ENCODE assay signal across 21 mouse cellular contexts in genomic region chr12:98307179-98307915, GRCm38 (mm10). TPM values are rescaled to one million over a fixed set of nuclear protein-coding genes. Genes with fewer than 3 reads are reported as not detected.
A peak's percentile ranks its signal among the peaks of the same experiment; 100 is the strongest.
DNase-seq lines count a peak whose midpoint lies in the region; ATAC-seq lines count a peak whose summit lies in the region.
"Had no signal": no experiment of that assay in that cellular context is flagged by ENCODE, and none has a peak within 500 bp of the region (broad histone marks: within the 10 kb centered on the region; RNA-seq: fewer than 3 reads in every experiment).

No protein-coding gene starts in this region.

- DNase-seq in frontal cortex, postnatal 14 days (ENCODE audit: low spot score in 2 of 2), result no peak
- DNase-seq in right cerebral cortex, adult 18-20 months, result peak; percentile 13
- no peak for DNase-seq in right cerebral cortex, postnatal 14 days
- peak; percentile 93 for DNase-seq in cerebellum, adult 9-10 months
- no peak for DNase-seq in spleen, adult 12 weeks (ENCODE audit: low spot score)
- no peak for DNase-seq in adrenal gland, adult 2 months
- DNase-seq: adrenal gland, postnatal 14 days; heart, postnatal 10 days; kidney, adult 18-20 months; kidney, postnatal 14 days; left cerebral cortex, postnatal 4 days; liver; lung, postnatal 10 days; midbrain, embryonic 14.5 days; thymus, postnatal 25 days had no signal

- peak; percentile 76 for ATAC-seq in frontal cortex, adult (ENCODE audit: low TSS enrichment)
- ATAC-seq: activated CD4-positive, CD25-positive, alpha-beta regulatory T cell, adult 4 months; forebrain, embryonic 15.5 days had no signal

RNA-seq across cellular contexts. Expression of gene Gpr65, which starts 38.9 kb away (rescaled TPM):
- 1 to 10 TPM; 1.7 to 2.0 TPM for total RNA-seq in adrenal gland, adult 2 months (2021)
- polyA plus RNA-seq in adrenal gland, adult 2 months (2012; rRNA removed), result 0.19 and 0.45 TPM in 2 replicates
- polyA plus RNA-seq: erythroblast, embryonic 14.5 days; myocyte; neural tube, embryonic 14.5 days had no signal

RNA-seq across cellular contexts. Expression of gene Galc, which starts 48.1 kb away (rescaled TPM):
- 10 to 100 TPM; 13.8 to 17.6 TPM for total RNA-seq in adrenal gland, adult 2 months (2021)
- polyA plus RNA-seq in adrenal gland, adult 2 months (2012; rRNA removed), result 5.4 and 7.3 TPM in 2 replicates
- polyA plus RNA-seq: erythroblast, embryonic 14.5 days had no signal

Comparison
In these comparisons a context has a peak if more than half of its experiments do, and no peak if none do; other contexts are left out.
1. DNase-seq: peak in right cerebral cortex, adult 18-20 months (single experiment) and cerebellum, adult 9-10 months (single experiment); none in frontal cortex, postnatal 14 days (0 of 2), right cerebral cortex, postnatal 14 days (single experiment), spleen, adult 12 weeks (single experiment) and adrenal gland, adult 2 months (single experiment).